Mouse (Mus musculus): ENCODE results near the gene Sp6.

DNA sequence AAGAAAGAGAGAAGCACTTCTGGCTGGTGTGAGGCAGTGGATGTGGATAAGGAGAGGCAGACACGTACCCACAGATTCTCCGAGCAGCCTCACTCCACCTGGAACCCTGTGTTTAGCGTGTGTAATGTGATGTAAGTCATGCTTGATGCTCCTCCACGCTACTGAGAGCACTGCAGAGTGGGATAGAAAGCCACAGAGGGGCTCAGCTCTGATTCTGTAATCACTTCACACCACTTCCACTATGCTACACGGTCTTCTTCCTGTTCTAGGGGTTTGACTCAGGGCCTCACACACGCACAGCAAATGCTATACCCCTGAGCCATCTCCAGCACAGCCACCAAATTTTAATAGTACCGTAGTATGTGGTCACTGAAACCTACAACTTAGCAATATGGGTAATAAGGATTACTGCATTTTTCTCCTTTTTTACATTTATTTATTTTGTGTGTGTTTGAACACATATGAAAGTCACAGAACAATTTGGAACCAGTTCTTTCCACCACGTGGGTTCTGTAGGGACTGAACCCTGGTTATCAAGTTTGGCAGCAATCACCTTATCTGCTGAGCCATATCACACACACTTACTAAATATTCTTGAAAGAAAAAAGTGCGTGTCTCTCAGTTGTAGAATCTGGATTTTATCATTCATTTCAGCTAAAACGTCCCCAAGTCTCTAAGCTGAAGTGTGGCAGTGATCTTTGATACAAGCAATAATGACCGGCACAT is 45.5 kb upstream of the Sp6 start:
- TF ChIP-seq POLR2A (IDR thresholded peaks at IDR 0.05; ENCODE audit: borderline replicate concordance, extremely low read depth, insufficient read depth, insufficient read length, poor library complexity, severe bottlenecking) (no peak), CTCF (IDR thresholded peaks at IDR 0.05; ENCODE audit: borderline replicate concordance, extremely low read depth, insufficient read depth, insufficient read length) (no peak)
